Mouse (Mus musculus): ENCODE results near the gene Gna11.

GRCm38 (mm10) chr10:81485060-81485449, 59.9 kb downstream of the Gna11 start:
- TF ChIP-seq POLR2A (IDR thresholded peaks at IDR 0.05; ENCODE audit: insufficient read depth, low read depth, low read length) (no peak), CTCF (IDR thresholded peaks at IDR 0.05; ENCODE audit: insufficient read depth, low read depth, low read length) (no peak)
